Mouse (Mus musculus): ENCODE results near the gene Cbx4. TPM values are rescaled to one million over a fixed set of nuclear protein-coding genes. Genes with fewer than 3 reads are reported as not detected.
A peak's percentile ranks its signal among the peaks of the same experiment; 100 is the strongest.

The Cbx4 gene
- 6.3 and 7.7 TPM in 2 replicates for polyA plus RNA-seq (2014; fragmentation: Nextera tagmentation; extraction: Ambion mirVana)

- Histone ChIP-seq H3K27ac (ENCODE audit: low read depth, low read length) (peak within 1 kb of the TSS; percentile 98), H3K4me2 (peak within 1 kb of the TSS; percentile 91), H3K27me3 (ENCODE audit: control insufficient read depth, insufficient read depth, low read length) (peaks cover 54% of the 10 kb centered on the region), H3K4me3 (ENCODE audit: low read depth, low read length) (peak within 1 kb of the TSS; percentile 84), H3K36me3 (ENCODE audit: control insufficient read depth, insufficient read depth, low read length) (no peaks in the 10 kb centered on the region; the same call in 1 of the 2 replicates), H3K4me1 (ENCODE audit: control insufficient read depth, insufficient read depth, low read length) (peaks cover 55% of the 10 kb centered on the region), H3K9ac (ENCODE audit: low read depth, low read length) (peak within 1 kb of the TSS; percentile 96), H3K9me3 (replicated peaks; ENCODE audit: control insufficient read depth, low read length) (no peaks in the 10 kb centered on the region)
- under 1% methylated on average over 44 of the region's 67 CpGs for WGBS (ENCODE audit: insufficient replicate concordance)
- ATAC-seq (replicated peaks; ENCODE audit: insufficient number of reproducible peaks, low FRiP score, low TSS enrichment): peak; percentile 88
Observed at GRCm38 (mm10) chr11:119086144-119086971, at the start of gene Cbx4. Gene Cbx4, minus strand, starts transcription at chr11:119086221.

DNA sequence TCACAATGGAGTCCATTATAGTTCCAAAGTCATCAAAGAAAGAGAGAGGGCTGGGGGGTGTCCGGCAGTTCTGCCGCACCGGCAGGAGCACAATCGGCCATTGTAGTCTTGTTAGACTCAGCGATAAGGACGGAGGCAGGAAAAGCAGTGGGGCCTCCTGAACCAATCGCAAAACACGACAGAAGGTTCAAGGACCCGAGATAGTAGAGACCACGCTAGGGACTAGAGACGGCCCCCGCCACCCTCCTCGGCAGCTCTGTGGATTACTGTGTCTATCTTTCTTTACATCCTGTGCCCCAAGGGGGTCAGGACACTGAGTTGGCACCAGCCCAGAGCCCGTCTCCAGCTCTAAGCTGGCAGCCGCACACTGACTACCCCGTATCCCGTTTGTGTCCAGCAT is 48.6 kb upstream of the Cbx4 start:
- peaks cover 5% of the 10 kb centered on the region for H3K27me3 ChIP-seq (ENCODE audit: control insufficient read depth, insufficient read depth, low read length)
- H3K27ac ChIP-seq (ENCODE audit: low read depth, low read length): peak overlapping the region; percentile 75
- H3K9ac ChIP-seq (ENCODE audit: low read depth, low read length): no peak overlapping the region
- H3K9me3 ChIP-seq (replicated peaks; ENCODE audit: control insufficient read depth, low read length): no peaks in the 10 kb centered on the region; the same call in 1 of the 2 replicates
- no peak overlapping the region for H3K4me3 ChIP-seq (ENCODE audit: low read depth, low read length)
- H3K4me1 ChIP-seq (ENCODE audit: control insufficient read depth, insufficient read depth, low read length): peaks cover 23% of the 10 kb centered on the region
- no peaks in the 10 kb centered on the region for H3K36me3 ChIP-seq (ENCODE audit: control insufficient read depth, insufficient read depth, low read length)
- peak; percentile 60 for ATAC-seq (replicated peaks; ENCODE audit: insufficient number of reproducible peaks, low FRiP score, low TSS enrichment)
- 25% methylated on average over 17 of the region's 17 CpGs for WGBS (ENCODE audit: insufficient replicate concordance)
- H3K4me2 ChIP-seq: peak overlapping the region; percentile 37

DNA sequence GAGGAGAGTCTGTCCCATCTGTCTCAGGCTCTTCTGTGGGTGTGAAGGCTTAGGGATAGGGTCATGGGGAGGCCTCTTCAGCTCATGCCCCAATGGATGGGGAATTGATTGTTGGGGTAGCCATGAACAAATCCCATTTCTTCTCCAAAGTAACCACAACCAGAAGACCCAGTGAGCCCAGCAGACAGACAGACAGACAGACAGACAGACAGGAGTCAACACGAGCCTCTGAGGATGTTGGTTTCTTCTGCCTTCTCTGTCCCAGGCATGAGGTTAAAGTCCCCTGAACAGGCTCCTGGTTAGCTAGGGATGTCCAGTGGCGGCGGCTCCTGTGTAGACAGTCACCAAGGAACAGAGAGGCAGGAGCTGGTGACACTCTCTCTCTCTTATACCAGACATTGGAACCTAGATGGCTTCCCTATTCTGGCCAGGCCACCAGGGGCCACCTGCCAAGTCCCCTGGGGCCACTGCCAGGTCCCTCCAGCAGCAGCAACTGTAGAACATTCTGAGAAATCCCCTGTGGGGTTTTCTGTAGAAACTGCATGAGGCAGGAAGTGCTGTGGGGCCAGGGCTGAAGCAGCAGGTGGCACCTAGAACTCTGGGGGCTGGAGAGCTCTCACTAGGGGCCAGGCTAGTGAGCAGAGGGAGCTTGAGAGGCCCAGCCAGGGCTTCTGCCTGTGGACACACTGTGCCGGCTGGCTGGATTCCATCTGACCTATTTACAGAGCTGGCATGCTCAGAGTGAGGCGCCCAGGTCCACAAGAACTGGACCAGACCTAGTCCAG is 47.6 kb upstream of the Cbx4 start:
- Histone ChIP-seq H3K9me3 (replicated peaks; ENCODE audit: control insufficient read depth, low read length) (no peaks in the 10 kb centered on the region; the same call in 1 of the 2 replicates), H3K27ac (ENCODE audit: low read depth, low read length) (peak overlapping the region; percentile 75; the same call in 1 of the 2 replicates), H3K4me3 (ENCODE audit: low read depth, low read length) (no peak overlapping the region), H3K4me1 (ENCODE audit: control insufficient read depth, insufficient read depth, low read length) (peaks cover 27% of the 10 kb centered on the region), H3K9ac (ENCODE audit: low read depth, low read length) (peak overlapping the region; percentile 30; the same call in 1 of the 2 replicates), H3K27me3 (ENCODE audit: control insufficient read depth, insufficient read depth, low read length) (peaks cover 14% of the 10 kb centered on the region), H3K36me3 (ENCODE audit: control insufficient read depth, insufficient read depth, low read length) (no peaks in the 10 kb centered on the region), H3K4me2 (no peak overlapping the region; the same call in 1 of the 2 replicates)
- ATAC-seq (replicated peaks; ENCODE audit: insufficient number of reproducible peaks, low FRiP score, low TSS enrichment): no peak
- 61% methylated on average over 5 of the region's 5 CpGs for WGBS (ENCODE audit: insufficient replicate concordance)

GRCm38 (mm10) chr11:119132198-119133035 is 46.4 kb upstream of the Cbx4 start:
- peaks cover 39% of the 10 kb centered on the region for H3K4me1 ChIP-seq (ENCODE audit: control insufficient read depth, insufficient read depth, low read length)
- H3K27me3 ChIP-seq (ENCODE audit: control insufficient read depth, insufficient read depth, low read length): peaks cover 16% of the 10 kb centered on the region
- H3K4me2 ChIP-seq: no peak overlapping the region

DNA sequence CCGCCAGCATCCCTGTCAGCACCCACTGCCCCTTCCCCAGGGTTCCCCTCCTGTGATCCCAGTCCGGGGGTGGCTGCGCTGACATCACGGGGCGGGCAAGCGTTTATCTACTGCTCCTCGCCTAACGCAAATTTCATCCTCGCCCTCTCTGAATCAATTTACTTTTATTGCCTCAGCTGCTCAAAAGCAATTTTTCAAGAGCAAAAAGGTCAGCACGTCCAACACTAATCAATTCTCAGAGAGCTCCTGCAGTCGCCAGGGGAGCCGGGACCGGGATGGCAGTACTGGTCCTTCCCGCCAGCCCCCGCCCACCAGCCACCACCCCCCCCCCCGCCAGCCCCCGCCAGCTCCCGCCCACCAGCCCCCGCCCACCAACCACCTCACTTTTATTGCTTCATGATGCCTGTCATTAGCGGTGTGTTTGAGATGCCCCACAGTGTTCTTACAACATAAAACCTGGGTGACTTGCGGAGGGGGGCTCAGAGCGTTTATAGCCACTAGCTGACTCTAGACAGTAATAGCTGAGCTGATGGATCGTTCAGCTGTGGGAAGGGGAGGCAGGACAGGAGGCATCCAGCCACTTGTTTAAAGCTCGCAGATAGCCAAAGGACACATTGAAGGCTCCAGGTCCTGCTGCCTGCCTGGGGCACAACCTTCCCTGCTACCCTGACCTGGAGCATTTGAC is 44.2 kb upstream of the Cbx4 start:
- Histone ChIP-seq H3K9me3 (replicated peaks; ENCODE audit: control insufficient read depth, low read length) (no peaks in the 10 kb centered on the region; the same call in 1 of the 2 replicates), H3K9ac (ENCODE audit: low read depth, low read length) (no peak overlapping the region), H3K27ac (ENCODE audit: low read depth, low read length) (no peak overlapping the region), H3K36me3 (ENCODE audit: control insufficient read depth, insufficient read depth, low read length) (no peaks in the 10 kb centered on the region), H3K4me2 (peak overlapping the region; percentile 49), H3K4me1 (ENCODE audit: control insufficient read depth, insufficient read depth, low read length) (peaks cover 58% of the 10 kb centered on the region), H3K4me3 (ENCODE audit: low read depth, low read length) (no peak overlapping the region), H3K27me3 (ENCODE audit: control insufficient read depth, insufficient read depth, low read length) (0 out of 2 replicates have a peak, but pooled peaks cover 15% of the 10 kb centered on the region)
- WGBS (ENCODE audit: insufficient replicate concordance): 21% methylated on average over 24 of the region's 24 CpGs
- ATAC-seq (replicated peaks; ENCODE audit: insufficient number of reproducible peaks, low FRiP score, low TSS enrichment): no peak

More at GRCm38 (mm10) chr11:119132198-119133035, 46.4 kb upstream of the Cbx4 start:
- H3K36me3 ChIP-seq (ENCODE audit: control insufficient read depth, insufficient read depth, low read length): no peaks in the 10 kb centered on the region
- H3K27ac ChIP-seq (ENCODE audit: low read depth, low read length): no peak overlapping the region
- ATAC-seq (replicated peaks; ENCODE audit: insufficient number of reproducible peaks, low FRiP score, low TSS enrichment): no peak
- H3K9ac ChIP-seq (ENCODE audit: low read depth, low read length): no peak overlapping the region
- no peaks in the 10 kb centered on the region; the same call in 1 of the 2 replicates for H3K9me3 ChIP-seq (replicated peaks; ENCODE audit: control insufficient read depth, low read length)
- no peak overlapping the region for H3K4me3 ChIP-seq (ENCODE audit: low read depth, low read length)
- WGBS (ENCODE audit: insufficient replicate concordance): 75% methylated on average over 14 of the region's 14 CpGs

- no peak overlapping the region for H3K27ac ChIP-seq (ENCODE audit: low read depth, low read length)
- 0 out of 2 replicates have a peak, but pooled peaks cover 15% of the 10 kb centered on the region for H3K27me3 ChIP-seq (ENCODE audit: control insufficient read depth, insufficient read depth, low read length)
- ATAC-seq (replicated peaks; ENCODE audit: insufficient number of reproducible peaks, low FRiP score, low TSS enrichment): no peak
- WGBS (ENCODE audit: insufficient replicate concordance): 48% methylated on average over 18 of the region's 18 CpGs
- H3K9me3 ChIP-seq (replicated peaks; ENCODE audit: control insufficient read depth, low read length): no peaks in the 10 kb centered on the region; the same call in 1 of the 2 replicates
- H3K9ac ChIP-seq (ENCODE audit: low read depth, low read length): no peak overlapping the region
- peaks cover 52% of the 10 kb centered on the region for H3K4me1 ChIP-seq (ENCODE audit: control insufficient read depth, insufficient read depth, low read length)
- H3K4me2 ChIP-seq: peak overlapping the region; percentile 49
- no peaks in the 10 kb centered on the region for H3K36me3 ChIP-seq (ENCODE audit: control insufficient read depth, insufficient read depth, low read length)
- H3K4me3 ChIP-seq (ENCODE audit: low read depth, low read length): no peak overlapping the region
Observed at GRCm38 (mm10) chr11:119129281-119130058, 43.4 kb upstream of the Cbx4 start.

DNA sequence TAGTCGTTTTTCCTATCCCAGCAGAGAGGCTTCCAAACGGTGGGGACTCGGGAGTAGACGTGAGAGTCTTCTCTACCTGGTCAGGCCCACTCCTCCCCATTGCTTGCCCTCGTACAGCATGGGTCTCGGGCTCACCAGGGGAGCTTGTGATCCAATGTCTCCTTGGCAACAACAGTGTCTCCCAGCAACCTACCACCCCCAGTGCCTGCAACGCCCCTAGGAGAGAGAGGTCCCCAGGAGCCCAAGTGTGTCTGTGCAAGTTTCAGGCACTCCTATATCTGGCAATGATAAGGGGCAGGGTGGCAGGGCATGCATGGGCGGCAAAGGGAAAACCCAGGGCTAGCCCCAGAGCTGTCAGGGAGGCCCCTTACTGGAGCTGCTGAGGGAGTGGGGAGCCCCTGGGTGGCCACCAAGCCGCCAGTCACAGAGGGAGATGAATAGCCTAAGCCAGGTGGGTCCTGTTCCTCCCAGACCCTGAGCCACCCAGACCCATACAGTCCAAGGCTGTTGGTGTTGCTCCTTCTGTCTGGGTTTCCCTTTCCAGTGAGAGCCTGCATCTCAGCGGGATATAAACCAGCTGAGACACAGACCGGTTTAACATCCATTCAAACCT is 42.8 kb upstream of the Cbx4 start:
- H3K27me3 ChIP-seq (ENCODE audit: control insufficient read depth, insufficient read depth, low read length): 0 out of 2 replicates have a peak, but pooled peaks cover 15% of the 10 kb centered on the region
- H3K36me3 ChIP-seq (ENCODE audit: control insufficient read depth, insufficient read depth, low read length): no peaks in the 10 kb centered on the region
- ATAC-seq (replicated peaks; ENCODE audit: insufficient number of reproducible peaks, low FRiP score, low TSS enrichment): no peak
- H3K9ac ChIP-seq (ENCODE audit: low read depth, low read length): peak overlapping the region; percentile 28; the same call in 1 of the 2 replicates
- H3K9me3 ChIP-seq (replicated peaks; ENCODE audit: control insufficient read depth, low read length): no peaks in the 10 kb centered on the region; the same call in 1 of the 2 replicates
- no peak overlapping the region for H3K4me3 ChIP-seq (ENCODE audit: low read depth, low read length)
- WGBS (ENCODE audit: insufficient replicate concordance): 49% methylated on average over 11 of the region's 11 CpGs
- H3K4me1 ChIP-seq (ENCODE audit: control insufficient read depth, insufficient read depth, low read length): peaks cover 45% of the 10 kb centered on the region
- H3K4me2 ChIP-seq: no peak overlapping the region
- no peak overlapping the region for H3K27ac ChIP-seq (ENCODE audit: low read depth, low read length)
